Mouse (Mus musculus) liver, adult 2 months (tissue): Measurements from ENCODE around the gene Hacd2.

Experiments used
- CTCF ChIP-seq: fragments of 200-500 bp; IDR thresholded peaks from 2 replicates; pipeline ENCODE4 v1.5.1; 2011; ENCODE audit warnings: low read depth, low read length, control low read depth
- POLR2A ChIP-seq: fragments of 200-500 bp; IDR thresholded peaks from 2 replicates; pipeline ENCODE4 v1.6.1; 2011; ENCODE audit warnings: low read length, control low read depth; ENCODE audit not compliant: insufficient read depth; ENCODE audit errors: extremely low read depth

DNA sequence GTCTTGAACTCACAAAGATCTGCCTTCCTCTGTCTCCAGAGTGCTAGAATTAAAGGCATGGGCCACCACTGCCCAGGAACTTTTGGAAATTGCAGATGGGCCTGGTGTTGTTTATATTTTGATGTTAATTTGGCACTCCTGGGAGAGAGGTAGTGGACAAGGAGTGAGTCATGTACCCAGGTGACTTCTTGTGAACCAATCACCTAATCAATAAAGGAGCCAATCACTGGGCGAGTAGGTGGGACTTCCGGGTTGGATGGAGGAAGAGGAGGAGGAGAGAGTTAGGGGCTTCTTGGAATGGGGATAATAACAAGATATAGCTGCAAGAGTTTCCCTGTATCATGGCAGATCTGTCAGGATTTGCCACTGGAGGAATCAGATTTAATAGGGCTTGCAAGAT lies 8.7 kb upstream of the Hacd2 start:
- TF ChIP-seq POLR2A (no peak), CTCF (no peak)
